Mouse (Mus musculus): ENCODE results near the gene Clp1. TPM values are rescaled to one million over a fixed set of nuclear protein-coding genes. Genes with fewer than 3 reads are reported as not detected.

Clp1 gene
- total RNA-seq (2015): 42.5 and 44.7 TPM in 2 replicates
- 37.3 and 43.5 TPM in 2 replicates for total RNA-seq (2017)

- peak; percentile 97 for ATAC-seq (replicated peaks; ENCODE audit: poor library complexity)
Measured at GRCm38 (mm10) chr2:84727172-84727858, at the start of gene Clp1. Gene Clp1 (minus strand): TSS chr2:84727350.

GRCm38 (mm10) chr2:84775665-84776064, 48.5 kb upstream of the Clp1 start:
- ATAC-seq (replicated peaks; ENCODE audit: poor library complexity): peak; percentile 29; the same call in 1 of the 2 replicates

- ATAC-seq (replicated peaks; ENCODE audit: poor library complexity): no peak
Measured at GRCm38 (mm10) chr2:84775241-84775640, 48.1 kb upstream of the Clp1 start, which contains the start of gene Serping1. Gene Serping1 (minus strand): TSS chr2:84775444.

DNA sequence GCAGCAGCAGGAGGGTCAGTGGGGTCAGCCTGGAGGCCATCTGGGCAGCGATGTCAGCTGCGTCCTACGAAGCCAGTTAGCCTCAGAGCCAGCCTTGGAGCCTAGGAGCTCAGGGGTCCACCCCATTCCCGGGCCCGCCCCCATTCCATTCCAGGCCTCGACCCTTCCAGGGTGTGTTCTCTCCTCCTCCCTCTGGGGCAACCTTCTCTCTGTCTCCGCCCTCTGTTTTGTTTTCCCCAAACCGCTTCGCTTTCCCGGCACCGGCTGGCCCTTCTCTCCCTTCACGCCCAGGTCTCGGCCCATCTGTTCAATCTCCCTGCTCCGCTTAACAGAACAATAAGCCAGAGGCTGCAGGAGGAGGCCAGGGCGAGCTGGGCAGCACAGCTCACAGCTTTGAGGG, 47.6 kb upstream of the Clp1 start:
- ATAC-seq (replicated peaks; ENCODE audit: poor library complexity): no peak

GRCm38 (mm10) chr2:84773195-84773594, 46.0 kb upstream of the Clp1 start:
- no peak for ATAC-seq (replicated peaks; ENCODE audit: poor library complexity)

DNA sequence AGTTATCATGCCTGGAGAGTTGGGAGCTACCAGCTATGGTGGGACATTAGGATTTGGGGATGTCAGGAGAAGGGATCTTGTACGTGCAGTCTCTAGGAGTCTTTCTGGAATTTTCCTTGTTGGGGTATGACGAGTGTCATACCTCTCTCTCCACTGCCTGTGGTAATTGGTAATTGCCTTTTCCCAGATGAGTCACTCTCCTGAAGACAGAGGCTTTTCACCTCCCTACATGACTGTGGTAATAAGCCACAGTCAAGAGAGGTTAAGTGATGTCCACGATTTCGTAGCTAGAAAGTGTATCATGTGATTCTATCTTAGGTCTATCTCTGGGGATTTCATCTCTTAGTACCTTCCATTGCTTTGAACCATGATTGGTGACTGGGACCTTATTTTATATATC, 45.3 kb upstream of the Clp1 start:
- no peak for ATAC-seq (replicated peaks; ENCODE audit: poor library complexity)

DNA sequence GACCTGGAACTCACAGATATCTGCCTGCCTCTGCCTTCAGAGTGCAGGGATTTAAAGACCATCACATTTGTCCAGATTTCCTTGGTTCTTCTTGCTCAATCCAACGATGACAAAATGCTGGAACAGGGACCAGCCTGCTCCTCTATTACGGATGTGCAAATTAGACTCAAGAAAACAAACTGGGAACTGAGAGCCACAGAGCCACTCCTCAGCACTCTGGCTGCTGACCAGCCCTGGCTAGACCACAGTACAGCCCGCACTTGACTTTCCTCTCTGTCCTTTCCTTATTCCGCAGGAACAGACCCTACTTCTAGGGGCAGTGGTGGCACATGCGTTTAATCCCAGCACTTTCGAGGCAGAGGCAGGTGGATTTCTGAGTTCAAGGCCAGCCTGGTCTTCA, 43.4 kb upstream of the Clp1 start:
- ATAC-seq (replicated peaks; ENCODE audit: poor library complexity): no peak

- no peak for ATAC-seq (replicated peaks; ENCODE audit: poor library complexity)
Measured at GRCm38 (mm10) chr2:84762818-84763217, 35.7 kb upstream of the Clp1 start.

DNA sequence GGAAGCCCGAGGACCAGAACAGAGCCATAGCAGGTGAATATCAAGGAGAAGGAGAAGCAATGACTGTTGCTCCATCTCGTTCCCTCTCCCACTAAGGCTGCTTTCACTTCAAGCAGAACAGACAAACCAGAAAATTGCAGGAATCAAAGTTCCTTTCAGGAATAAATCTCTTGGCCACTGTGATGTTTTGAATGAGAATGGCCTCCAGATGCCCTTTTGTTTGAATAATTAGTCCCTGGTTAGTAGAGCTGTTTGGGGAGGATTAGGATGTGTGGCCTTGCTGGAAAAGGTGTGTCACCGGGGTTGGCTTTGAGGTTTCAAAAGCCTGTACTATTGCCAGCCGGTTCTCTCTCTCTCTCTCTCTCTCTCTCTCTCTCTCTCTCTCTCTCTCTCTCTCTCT, 35.1 kb upstream of the Clp1 start:
- ATAC-seq (replicated peaks; ENCODE audit: poor library complexity): no peak

DNA sequence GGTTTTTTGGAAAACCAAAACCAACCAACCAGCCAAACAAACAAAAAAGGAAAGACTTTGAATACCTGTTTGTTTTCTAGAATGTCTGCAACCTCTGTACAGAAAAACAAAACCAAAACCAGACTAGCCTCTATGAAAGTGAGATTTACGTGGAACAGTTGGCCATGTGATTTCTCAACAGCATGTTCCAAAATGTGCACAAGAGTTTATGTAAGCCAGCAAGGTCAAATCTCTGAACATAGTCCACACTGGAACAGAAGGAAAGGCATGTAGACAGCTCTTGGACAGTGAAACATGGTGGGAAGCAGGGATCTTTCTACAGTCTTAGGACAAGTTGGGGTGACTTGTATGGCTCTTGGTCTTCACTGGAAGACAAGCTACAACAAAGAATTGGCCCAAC, 34.7 kb upstream of the Clp1 start:
- no peak for ATAC-seq (replicated peaks; ENCODE audit: poor library complexity)

DNA sequence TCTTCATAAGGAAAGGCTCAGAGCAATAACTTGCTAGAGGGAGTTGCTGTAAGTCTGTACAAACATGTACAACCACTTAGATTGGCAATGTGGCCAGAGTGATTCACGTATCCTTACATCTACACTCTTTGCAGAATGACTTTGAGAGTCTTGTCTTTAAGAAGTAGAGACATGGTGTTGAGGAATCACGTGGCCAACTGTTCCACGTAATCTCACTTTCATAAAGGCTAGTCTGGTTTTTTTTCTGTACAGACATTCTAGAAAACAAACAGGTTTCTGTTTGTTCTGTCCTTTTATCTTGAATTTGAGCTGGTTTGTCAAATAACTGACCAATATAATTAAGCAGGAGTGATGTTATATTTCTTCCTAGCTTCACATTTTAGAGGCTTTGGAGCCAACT, 34.2 kb upstream of the Clp1 start:
- no peak for ATAC-seq (replicated peaks; ENCODE audit: poor library complexity)

DNA sequence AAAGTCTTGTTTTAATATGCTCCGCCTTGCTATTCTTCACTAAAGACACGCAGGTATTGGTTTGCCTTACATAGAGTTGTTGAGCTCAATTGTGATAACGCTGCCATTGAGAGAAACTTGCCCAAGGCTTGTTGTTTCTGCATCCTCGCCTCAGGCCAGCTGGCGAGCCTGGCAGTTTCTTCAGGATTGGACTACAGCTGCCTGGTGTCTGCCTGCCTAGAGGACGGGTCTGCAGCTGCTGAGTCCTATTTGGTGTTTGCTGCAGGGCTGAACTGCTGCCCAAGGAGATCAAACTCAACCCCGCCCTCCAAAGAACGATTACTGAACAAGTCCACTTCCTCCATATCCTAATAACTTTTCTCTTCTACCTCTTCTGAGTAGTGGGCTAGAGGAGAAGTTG, 33.6 kb upstream of the Clp1 start:
- no peak for ATAC-seq (replicated peaks; ENCODE audit: poor library complexity)

- ATAC-seq (replicated peaks; ENCODE audit: poor library complexity): peak; percentile 96
Measured at GRCm38 (mm10) chr2:84758542-84759127, 31.5 kb upstream of the Clp1 start.

DNA sequence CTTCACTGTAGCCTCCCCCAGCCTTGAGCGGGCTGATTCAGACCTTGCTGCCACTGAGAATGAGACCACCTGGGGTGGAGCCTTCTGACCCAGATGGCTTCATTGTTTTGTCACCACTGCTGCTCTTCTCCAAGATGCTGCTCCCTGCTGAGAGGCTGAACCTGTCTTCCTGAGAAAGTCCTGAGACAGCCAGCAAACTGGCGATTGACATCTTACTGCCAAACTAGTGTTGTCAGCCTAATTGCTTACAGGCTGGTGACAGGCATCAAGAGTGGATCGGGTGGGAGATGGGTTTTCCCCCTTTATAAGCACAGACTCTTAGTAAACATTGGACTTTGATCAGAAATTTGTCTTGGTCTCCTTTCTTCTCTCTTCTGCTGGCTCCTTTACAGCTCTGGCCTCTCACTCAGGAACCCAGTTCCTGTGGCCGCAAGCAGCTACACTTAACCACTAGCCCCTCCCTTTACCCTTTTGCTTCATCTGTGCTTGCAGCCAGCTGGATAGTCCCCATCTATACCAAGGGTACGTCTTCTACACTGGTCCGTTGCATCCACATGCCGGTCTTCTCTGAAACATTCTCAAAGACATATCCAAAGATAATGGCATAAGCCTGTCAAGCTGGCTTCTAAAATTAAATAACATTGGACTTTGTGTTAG, 30.0 kb upstream of the Clp1 start:
- ATAC-seq (replicated peaks; ENCODE audit: poor library complexity): peak; percentile 59

DNA sequence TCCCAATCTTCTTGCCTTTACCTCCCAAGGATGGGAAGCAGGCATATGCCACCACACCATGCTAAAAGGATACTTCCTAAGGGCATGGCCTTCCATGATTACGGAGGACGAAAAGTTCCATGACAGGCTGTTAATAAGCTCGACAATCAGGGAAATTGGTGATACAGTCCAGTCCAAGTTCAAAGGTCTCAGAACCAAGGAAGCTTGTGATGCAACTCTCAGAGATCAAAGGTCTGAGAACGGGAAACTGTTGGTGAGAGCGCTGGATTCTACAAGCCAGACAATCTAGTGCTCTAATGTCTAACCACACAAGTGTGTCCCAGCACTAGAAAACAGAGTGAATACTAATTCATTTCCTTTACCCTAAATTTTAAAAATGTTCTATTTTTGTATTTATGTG, 29.1 kb upstream of the Clp1 start:
- ATAC-seq (replicated peaks; ENCODE audit: poor library complexity): no peak

- ATAC-seq (replicated peaks; ENCODE audit: poor library complexity): no peak
Measured at GRCm38 (mm10) chr2:84750115-84750514, 23.0 kb upstream of the Clp1 start.

GRCm38 (mm10) chr2:84744126-84744525, 17.0 kb upstream of the Clp1 start:
- ATAC-seq (replicated peaks; ENCODE audit: poor library complexity): no peak

DNA sequence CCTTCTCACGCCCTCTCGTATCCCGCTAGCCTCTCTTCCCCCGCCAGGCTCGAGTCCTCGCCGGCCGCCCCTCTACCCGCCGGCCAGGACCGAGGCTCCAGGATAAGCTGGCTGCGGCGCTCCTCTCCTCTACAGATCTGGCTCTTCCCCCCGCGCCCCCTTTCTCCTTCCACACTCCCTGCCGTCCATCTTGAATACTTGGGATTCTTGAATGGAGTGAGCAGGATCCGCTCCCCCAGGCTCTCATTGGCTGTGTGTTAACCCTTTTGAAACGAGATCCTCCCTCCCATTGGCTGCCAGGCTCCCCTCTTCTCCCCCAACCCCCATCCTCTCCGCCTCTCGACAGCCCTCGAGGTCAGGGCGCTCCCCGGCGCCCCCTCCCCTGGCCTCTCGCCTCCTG, 16.4 kb upstream of the Clp1 start, which contains the start of gene Gm19426:
Gm19426 (minus strand) TSS at position 95 of the 400 bp plus-strand sequence.
- peak; percentile 61 for ATAC-seq (replicated peaks; ENCODE audit: poor library complexity)

DNA sequence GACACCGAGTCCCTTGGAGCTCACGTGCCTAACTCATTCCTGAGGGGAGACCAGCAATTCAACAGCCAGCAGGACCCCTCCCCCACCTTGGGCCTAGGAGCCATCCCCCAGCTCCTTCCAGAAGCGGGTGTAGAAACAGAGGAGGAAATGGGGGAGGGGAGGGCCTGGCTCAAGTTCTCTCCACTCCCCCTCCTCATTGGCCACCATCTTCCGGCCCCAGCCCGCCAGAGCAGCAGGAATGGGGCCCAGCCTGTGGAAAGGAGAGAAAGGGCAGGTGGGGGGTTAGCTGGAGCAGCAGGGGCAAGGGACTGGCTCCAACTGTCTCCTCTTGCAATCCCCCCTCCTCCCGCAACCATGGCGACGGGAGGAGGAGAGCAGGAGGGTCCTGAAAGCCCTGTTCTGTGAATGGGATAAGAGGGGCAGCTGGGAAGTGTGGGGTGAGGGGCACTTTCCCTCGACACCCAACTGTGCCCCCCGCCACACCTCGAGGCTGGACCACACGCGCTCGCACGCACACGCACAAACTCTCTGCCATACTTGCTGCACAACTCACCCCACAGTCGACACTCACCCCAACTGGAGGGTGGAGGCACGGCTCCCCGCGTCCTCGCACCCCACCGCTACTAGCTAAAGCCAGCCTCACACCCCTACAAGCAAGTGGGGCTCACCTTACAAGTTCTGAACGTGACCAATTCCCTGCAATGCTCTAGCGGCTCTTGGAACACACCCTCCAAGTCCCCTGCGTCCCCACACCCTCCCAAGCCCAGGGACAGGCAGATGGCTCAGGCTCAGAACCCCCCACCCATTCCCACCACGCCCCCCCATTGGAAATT, 15.5 kb upstream of the Clp1 start:
- ATAC-seq (replicated peaks; ENCODE audit: poor library complexity): peak; percentile 34

- no peak for ATAC-seq (replicated peaks; ENCODE audit: poor library complexity)
Measured at GRCm38 (mm10) chr2:84741841-84742450, 14.8 kb upstream of the Clp1 start.

Data from megakaryocyte progenitor cell, adult 5-6 weeks (primary cell).